Mouse (Mus musculus): Measurements from ENCODE around the gene Mmgt2.

Gene Mmgt2

DNA sequence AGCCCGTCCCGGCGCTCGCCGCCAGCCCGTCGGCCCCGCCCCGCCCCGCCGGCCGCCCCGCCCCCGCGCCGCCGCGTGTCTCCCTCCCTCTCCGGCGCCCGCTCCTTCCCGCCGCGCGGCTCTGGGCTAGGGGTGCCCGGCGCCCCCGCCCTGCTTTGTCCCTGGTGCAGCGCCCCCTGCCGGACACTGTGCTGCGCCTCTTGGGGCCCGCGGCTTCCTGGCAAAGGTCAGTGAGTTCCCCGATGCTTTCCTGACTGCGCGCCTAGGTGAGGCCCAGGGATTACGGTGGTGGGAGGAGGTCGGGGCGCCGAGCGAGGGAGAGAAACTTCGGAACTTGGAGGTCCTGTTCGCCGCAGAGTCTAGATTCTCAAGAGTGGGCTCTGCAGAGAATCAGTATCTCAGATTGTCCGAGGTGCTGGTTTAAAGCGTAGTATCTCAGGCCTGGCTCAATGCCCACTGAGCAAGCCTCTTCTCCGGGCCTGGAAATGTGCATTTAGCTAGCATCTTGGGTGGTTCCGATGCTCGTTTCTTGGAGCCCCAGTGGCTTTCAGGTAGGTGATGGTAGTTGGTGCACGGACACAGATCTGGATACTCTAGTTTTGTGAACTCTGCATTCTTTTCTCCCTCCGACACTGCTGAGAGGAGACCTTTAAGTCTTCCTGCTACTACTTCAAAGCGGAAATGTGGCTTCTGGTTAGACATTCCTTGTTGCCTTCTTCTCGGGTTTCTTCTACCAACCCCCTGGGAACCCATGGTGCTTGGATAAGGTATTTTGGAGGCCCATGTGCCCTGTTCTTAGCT lies at the start of gene Mmgt2:
TSS of gene Mmgt2 (plus strand) at position 74 of the 801 bp plus-strand sequence.
- peak; percentile 97 for DNase-seq (ENCODE audit: low read depth, low spot score)

DNA sequence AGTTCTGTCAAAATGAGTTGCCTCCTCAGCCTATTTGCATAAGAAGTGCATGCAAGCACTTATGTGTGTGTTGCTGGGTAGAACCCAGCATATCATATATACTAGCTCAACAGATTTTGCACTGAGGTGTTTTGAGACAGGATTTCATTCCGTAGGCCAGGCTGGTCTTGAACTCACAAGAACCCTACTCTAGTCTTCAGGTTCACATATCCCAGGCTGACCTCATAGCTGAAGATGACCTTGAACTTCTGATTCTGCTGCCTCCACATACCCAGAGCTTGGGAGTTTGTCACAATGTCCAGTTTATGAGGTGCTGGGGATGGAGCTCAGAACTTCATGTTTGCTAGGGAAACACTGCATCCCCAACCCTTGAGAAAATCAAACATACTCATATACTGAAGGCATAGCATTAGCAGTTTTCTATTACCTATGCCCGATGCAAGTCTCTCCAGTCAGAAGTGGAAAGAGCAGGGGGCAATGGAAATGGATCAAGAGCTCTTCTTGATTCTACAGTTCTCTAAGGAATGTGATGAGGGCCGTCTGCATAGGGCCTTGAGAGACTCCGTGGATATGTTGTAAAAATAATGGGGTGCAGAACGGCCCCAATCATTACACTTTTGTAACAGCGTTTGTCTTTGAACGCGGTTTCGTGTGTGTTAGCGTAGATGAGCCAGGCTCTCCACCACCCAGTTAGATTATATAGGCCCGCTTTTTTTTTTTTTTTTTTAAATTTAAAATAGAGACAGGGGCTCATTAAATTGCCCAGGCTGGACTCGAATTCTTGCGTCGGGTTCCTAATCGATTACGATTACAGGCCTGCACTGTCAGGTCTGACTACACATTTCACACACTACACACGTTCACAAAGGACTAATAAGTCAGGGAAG lies 46.5 kb upstream of the Mmgt2 start:
- peak; percentile 33 for DNase-seq (ENCODE audit: low read depth, low spot score)

DNA sequence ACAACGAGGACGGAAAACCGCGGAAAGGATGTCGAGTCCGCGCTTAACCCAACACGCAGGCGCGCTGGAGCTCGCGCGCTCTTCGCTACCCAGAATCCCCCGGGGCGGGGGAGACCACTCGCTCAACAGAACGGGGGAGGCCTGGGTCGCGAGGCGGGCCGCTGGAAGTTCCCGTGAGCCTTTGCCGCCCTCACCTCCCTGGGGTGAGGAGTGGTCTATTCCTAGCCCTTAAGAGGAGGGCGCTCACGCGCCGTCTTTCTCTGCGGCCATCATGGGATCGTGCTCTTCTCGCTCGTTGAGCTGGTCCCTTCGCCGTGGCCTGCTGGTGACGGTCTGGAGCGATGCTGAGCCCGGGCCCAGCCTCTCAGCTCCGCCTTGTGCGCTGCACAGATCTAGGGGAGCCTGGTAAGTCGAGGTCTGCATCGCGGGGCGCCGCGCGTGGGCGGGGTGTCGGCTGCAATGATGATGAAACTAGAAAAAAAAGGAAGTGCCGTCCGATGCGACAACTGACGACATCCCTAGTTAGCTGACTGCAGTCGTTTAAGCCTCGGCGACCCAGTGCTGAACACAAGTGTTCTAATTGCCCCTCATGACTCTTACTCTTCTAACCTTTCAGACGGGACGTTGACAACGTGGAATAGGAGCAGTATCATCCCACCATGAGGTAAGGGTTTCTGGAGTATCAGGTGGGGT lies 45.7 kb upstream of the Mmgt2 start:
- DNase-seq (ENCODE audit: low read depth, low spot score), result peak; percentile 99

DNA sequence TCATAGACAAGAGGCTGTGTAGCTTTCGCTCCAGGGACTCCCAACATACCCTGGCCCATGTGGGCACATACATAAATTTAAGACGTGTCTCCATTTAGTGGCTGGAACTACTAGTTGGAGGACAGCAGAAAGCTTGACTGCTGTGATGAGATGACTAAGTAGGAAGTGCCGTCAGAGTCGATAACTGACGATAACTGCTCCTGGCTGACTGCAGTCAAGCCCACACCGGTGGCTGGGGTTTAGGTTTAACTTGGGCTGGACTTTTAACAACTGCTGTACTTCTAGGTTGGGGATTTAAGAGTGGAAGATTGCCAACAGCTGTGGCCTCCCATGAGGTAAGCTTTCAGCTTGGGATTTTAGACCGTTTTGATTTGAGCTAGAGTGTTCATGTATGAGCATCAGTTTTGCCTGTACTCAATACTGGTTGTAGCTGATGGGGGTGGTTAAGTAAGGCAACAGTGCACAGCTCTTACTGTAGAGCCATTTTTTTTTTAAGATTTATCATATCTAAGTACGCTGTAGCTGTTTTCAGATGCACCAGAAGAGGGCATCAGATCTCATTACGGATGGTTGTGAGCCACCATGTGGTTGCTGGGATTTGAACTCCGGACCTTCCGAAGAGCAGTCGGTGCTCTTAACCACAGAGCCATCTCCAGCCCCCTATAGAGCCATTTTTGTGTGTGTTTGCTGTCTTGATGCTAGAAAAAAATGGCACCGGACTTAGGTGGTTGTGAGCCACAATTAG lies 45.0 kb upstream of the Mmgt2 start:
- DNase-seq (ENCODE audit: low read depth, low spot score), result peak; percentile 52

DNA sequence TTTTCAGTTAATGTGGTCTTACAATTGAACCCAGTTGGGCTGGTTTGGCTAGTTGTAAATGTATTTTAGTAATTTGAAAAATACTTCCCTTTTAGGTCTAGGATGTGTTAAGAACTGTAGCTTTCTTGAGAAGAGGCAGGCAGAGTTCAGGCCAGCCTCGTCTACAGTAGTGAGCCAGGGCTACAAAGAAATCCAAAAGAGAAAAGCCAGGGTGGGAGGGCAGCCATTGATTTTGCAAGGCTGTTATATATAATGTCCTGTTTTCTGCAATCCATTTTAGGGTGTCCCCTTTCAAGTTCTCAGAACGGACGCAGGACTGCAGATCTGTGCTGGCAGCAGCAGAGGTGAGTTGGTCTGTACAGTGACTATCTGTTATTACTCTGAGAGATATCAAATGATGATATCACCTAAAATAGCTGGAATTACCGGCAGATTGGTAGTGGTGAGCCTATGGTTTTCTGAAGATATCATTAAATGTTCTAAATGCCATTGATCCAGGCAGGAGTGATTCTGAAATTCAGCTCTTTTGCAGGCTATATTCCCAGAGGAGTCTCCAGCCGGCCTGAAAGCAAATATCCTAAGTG lies 44.2 kb upstream of the Mmgt2 start:
- DNase-seq (ENCODE audit: low read depth, low spot score), result peak; percentile 25

DNA sequence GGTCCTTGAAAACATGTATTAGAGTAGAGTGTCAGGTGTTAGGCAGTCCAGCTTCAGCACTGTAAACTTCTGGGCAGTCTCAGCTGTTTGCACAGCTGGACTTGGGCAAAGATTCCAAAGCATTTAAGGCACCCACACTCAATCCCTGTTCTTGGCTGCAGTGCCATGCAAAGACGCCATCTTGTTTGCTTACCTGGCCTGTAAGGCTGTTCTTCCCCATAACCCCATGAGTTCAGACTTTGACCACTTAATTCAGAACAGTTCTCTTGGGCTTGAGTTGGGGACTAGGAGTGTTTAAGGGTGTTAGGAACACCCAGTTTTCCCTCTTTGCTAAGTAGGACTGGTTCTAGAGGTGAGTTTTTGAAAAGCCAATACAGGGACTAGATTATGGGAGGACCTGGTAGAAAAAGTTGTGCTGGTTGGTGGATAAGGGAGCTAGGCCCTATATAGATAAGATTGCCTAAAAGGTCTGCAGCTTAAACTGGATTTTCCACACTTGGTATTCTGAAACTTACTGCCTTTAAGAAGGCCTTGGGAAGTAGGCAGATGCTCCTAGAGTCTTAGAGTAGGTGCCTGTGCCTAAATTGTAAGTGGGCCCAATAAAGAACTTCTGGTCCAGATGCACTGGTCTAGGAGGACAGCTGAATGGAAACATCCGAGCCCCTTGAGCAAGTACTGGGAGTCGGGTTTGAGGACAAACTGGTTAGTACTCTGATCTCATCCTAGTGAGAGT lies 43.4 kb upstream of the Mmgt2 start:
- peak; percentile 68 for DNase-seq (ENCODE audit: low read depth, low spot score)

DNA sequence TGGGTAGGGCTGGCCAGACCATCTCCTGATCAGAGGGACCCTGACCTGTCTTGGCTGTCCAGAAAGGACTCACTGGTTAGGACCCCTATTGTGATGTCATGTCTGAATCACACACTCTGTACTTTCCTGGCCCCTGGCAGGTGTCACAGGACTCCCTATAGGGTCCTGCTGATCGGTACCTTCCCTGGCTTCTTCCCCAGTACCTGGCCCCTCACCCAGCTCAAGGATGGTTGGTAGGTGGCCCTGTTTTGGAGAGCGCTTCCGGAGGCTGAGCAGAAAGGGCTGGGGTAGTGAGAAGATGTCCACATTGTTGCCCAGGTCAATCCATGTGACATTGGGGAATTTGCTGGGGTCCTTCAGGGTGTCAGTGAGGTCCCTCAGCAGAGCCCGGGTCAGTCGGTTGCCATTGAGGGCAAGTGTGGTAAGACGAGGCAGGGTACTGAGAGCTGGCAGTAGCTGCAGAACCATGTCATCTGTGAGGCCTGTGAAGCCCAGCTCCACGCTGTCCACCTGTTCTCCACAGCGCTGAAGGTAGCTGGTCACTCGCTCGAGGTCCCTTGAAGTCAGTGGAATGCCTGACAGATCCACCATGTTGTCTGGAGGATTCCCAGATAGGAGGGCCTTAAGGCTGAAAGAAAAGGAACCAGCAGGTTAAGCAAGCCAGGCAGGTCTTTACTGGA lies 42.7 kb upstream of the Mmgt2 start:
- peak; percentile 78 for DNase-seq (ENCODE audit: low read depth, low spot score)

DNA sequence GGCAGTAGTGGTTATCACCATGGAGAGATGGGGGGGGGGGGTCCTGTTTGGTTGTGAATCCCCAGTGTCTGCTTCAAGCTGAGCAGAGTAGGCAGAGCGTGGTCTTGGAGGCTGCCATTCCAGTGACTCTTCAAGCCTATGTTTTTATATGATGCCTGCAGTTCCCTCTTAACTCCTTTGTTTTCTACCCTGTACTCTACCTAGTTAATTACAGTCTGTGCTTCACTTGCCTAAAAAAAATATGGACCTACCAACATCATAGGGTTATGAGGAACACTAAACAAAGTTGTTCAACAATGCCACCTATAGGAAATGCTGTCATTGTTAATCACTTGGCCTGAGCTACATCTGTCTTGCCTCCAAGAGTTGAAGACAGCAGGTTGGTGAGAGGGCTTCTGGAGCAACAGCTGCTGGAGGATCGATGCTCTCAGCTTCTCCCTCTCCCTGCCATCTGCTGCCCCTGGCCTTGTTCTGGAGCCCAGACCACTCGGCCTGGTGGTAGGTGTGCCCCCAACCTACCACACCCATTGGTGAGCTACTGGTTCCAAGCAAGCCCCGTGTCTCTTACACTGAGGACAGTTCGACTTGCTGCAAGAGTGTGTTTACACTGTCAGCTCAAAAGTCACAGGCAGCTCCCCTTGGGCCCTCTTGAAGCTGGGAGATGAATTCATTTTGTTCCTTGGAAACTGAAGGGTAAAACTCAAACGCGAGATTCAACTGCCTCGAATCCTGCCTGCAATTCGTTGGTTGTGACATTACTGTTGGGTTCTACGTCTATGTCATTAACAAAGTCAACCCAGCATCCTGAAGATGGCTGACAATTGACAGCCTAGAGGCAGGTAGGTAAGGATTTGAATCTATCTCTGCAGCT lies 41.9 kb upstream of the Mmgt2 start:
- DNase-seq (ENCODE audit: low read depth, low spot score), result peak; percentile 83

DNA sequence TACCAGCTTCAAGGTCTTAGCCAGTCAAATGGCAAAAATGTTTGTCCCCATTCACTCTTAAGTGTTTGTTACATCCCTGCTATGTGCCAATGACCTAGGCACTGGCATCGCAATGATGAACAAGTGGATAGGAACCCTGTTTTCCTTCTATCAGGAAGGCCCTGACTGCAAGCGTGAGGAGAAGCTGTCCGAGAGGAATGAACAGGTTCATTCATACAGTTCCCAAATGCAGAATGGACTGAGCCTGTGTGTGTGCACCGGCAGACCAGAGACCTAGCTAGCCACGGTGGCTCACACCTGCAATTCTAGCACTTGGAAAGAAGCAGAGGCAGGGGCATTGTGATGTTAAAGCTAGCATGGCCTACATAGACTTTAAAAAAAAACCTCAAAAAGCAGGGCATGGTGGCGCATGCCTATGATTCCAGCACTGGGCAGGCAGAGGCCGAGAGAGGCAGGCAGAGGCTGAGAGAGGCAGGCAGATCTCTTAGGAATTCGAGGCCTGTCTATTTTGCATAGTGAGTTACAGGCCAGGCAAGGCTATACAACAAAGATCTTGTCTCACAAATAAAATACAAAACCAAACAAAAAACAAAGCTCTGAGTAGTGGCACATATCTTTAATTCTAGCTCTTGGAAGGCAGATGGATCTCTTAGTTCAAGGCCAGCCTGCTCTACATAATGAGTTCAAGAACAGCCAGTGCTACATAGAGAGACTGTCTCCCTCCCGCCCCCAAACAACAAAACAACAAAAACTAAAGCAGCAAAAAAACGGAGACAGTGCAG lies 41.1 kb upstream of the Mmgt2 start:
- peak; percentile 76 for DNase-seq (ENCODE audit: low read depth, low spot score)

DNA sequence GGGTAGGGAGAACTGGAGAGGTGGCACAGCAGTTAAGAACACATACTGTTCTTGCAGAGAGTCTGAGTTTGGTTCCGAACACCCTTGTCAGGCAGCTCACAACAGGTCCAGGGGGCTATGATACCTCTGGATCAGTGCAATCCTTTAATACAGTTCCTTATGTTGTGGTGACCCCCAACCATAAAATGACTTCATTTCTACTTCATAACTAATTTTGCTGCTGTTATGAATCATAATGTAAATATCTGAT lies 40.6 kb upstream of the Mmgt2 start:
- no peak for DNase-seq (ENCODE audit: low read depth, low spot score)

DNA sequence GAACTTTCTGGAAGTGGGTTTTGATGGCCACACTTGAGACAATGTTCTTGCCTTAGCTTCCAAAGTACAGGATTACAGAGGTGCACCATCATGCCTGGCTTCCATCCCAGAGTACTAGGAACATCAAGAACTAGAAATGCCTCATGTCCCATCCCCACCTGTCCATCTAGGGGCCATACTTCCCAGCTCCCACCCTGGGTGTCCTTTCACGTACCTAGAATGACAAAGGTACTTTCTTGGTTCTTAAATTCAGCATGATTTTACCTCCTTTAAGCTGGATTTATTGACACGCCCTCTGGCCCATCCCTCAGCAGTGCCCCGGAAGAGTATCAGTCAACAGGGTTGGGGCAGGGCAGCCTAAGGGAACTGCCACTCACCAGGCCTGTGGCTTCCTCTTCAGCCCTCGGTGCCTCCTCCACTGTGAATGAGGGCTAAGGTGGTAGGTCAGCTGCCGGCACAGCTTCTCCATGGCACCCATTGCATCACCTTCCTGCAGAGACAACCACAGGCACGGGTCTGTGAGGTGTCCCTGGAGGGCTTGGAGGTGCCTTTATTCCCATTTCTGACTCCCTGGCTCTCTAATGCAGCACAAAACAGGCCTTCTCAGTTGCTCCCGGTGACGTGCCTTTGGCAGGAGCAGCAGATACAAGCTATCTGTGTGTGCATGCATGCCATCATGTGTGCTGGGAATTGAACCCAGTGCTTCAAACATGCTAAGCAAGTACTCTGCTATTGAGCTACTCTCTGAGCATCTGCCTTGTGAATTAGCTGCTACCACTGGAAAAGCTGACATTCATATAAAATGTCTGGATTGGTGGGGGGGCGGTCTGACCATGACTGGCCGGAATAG lies 39.4 kb upstream of the Mmgt2 start:
- DNase-seq (ENCODE audit: low read depth, low spot score), result peak; percentile 80

DNA sequence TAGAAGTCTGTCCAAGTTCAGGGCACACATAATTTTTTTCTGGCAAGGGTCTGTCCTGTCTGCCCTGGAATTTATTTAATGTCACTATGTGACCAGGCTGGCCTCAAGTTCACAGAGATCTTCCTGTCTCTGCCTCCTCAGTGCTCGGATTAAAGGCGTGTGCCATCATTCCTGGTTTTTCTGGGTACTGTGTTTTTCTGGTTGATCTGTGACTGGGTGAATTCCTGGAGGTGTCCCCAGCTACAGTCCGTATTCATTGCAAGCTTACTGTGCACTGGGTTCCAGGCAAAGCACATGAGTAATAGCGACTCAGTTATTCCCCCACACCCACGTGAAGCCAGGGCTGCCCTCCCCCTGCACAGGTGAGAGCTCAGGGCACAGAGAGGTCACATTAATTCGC lies 38.2 kb upstream of the Mmgt2 start:
- peak; percentile 59 for DNase-seq (ENCODE audit: low read depth, low spot score)

DNA sequence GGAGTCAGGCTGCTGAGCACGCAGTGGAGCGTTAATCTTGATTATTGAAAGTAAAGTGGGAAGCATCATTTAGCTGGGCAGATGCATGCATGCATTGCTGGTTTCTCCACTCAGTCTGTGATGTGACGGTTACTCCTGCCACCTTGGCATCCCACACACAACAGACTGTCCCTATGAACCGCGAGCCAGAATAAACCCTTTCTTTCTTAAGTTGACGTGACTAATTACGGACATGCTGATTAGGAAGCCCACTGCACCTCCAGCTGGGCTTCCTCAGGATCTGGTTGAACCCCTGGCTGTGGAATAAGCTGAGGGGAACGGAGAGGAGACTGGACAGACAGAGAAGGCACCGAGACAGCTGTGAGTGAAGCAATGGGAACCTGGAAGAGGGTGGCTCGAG lies 35.9 kb upstream of the Mmgt2 start:
- DNase-seq (ENCODE audit: low read depth, low spot score), result no peak

DNA sequence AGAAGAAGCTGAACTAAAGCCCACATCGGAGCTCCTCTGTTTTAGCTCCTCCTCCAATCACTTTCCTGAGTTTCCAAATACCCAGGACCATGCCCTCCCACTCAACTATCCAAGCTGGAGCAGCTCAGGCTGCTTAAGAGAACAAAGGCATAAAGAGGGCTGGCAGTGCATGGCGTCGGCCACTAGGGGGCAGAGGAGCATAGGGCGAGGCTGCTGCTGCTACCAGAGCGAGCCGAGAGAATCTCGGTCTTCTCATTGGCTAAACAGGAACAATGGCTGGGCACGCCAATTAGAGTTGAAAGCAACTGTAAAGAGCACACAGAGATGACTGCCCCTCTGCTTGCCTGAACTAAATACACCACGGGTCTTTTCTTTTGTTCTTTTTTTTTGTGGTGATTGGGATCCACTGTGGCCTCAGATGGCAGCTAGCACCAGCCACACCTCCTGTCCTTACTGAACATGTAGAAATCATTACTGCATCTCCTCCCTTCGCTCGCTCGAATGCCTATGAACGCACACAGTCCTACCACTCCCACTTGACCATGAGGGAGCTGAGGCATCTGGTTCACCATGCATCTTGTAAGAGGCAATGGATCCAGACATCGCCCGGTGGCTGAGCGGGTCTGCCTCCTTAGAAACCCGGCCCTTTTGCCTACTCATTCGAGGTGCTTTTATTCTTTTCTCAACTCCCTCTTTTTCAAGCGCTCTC lies 34.7 kb upstream of the Mmgt2 start:
- peak; percentile 98 for DNase-seq (ENCODE audit: low read depth, low spot score)

DNA sequence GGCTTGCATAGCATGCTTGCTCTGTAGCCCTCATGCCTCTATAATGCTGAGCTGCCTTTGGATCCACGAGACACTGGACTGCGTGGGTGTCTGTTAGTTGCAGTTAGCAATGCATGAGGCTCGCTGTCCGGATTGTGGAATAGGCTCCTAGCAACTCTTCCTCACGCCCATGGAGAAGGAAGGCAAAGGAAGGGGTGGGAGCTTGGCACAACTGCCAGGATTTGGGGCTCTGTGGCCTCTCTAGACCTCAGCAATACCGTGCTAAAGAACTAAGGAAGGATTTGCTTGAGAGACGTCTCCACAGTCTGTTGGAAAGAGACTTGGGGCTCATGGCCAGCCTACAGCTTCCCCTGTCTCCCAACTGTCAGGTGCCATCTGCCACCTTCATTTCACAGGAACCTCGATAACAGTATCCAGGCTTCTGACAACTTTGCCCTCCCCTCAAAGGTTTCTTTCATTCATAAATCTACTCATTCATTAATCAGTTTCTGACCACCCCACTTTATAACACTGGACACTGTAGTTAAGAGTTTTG lies 33.5 kb upstream of the Mmgt2 start:
- DNase-seq (ENCODE audit: low read depth, low spot score), result no peak

DNA sequence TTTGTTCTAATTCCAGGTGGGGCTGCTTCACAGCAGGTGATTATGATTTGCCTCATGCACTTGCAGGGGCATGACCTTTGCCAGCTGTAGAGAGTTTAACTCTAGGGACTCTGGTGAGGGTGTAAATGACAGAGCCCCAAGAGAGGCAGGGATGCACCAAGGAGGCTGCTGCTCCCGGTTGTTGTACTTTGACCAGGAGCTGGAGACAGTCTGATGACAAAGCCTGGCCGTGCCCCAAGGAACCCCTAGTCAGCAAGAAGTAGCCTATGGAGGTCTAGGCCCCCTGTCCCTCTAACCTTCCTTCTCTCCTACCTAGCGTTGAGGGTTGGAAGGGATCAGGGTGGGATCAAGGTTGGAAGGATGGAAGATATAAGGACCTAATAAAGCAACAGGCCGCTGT lies 33.0 kb upstream of the Mmgt2 start:
- DNase-seq (ENCODE audit: low read depth, low spot score), result no peak
